Mouse (Mus musculus) ES-Bruce4 (cell line): ENCODE measurements at regions not wholly inside any gene's neighbourhood (a gene's known extent, or its start where the extent isn't known, plus 50 kb on each side); places are given as distances from the start of the nearest gene placed in this dataset.

Source experiments
- H3K27ac ChIP-seq: 2 replicates; pipeline ENCODE4 v1.5.1; 2012; ENCODE audit warnings: low read length, inconsistent platforms; ENCODE audit not compliant: insufficient read depth
- H3K27me3 ChIP-seq: 2 replicates; pipeline ENCODE4 v1.6.1; 2012; ENCODE audit warnings: mild to moderate bottlenecking, low read length, inconsistent platforms; ENCODE audit not compliant: control insufficient read depth, poor library complexity, insufficient read depth, severe bottlenecking
- H3K36me3 ChIP-seq: 2 replicates; pipeline ENCODE4 v1.6.1; 2012; ENCODE audit warnings: inconsistent platforms, mild to moderate bottlenecking, low read length, moderate library complexity; ENCODE audit not compliant: control insufficient read depth, poor library complexity, insufficient read depth, severe bottlenecking
- H3K4me1 ChIP-seq: one replicate; pipeline ENCODE4 v1.8.1; 2011; ENCODE audit warnings: low read length; ENCODE audit not compliant: control insufficient read depth, insufficient read depth
- H3K4me3 ChIP-seq: 2 replicates; pipeline ENCODE4 v1.5.1; 2011; ENCODE audit warnings: low read depth, mild to moderate bottlenecking, low read length
- H3K9ac ChIP-seq: 2 replicates; pipeline ENCODE4 v1.6.1; 2012; ENCODE audit warnings: low read depth, mild to moderate bottlenecking, inconsistent platforms; ENCODE audit not compliant: poor library complexity, severe bottlenecking
- H3K9me3 ChIP-seq: replicated peaks from 2 replicates; pipeline ENCODE4 v1.6.1; 2012; ENCODE audit warnings: mild to moderate bottlenecking, low read length, inconsistent platforms; ENCODE audit not compliant: control insufficient read depth, poor library complexity, insufficient read depth, severe bottlenecking
- CTCF ChIP-seq: IDR thresholded peaks from one replicate; pipeline ENCODE4 v1.8.1; 2011; ENCODE audit warnings: low read depth, low read length
- EP300 ChIP-seq: IDR thresholded peaks from 2 replicates; pipeline ENCODE4 v1.6.1; 2011; ENCODE audit warnings: low read depth, low read length; ENCODE audit not compliant: insufficient read depth
- POLR2A ChIP-seq: IDR thresholded peaks from one replicate; pipeline ENCODE4 v1.8.1; 2011; ENCODE audit warnings: low read length; ENCODE audit not compliant: insufficient read depth

- TF ChIP-seq POLR2A = no peak
- TF ChIP-seq CTCF = no peak
- no peak for TF ChIP-seq EP300
- no peaks in the 10 kb centered on the region for H3K4me1 ChIP-seq
Observed at GRCm38 (mm10) chr9:47307752-47308500, 222.0 kb upstream of the Cadm1 start.

GRCm38 (mm10) chr9:47313433-47313832 lies 216.5 kb upstream of the Cadm1 start:
- H3K9me3 ChIP-seq = no peaks in the 10 kb centered on the region
- no peak overlapping the region for H3K27ac ChIP-seq
- H3K4me1 ChIP-seq = no peaks in the 10 kb centered on the region
- TF ChIP-seq EP300 (no peak), CTCF (no peak), POLR2A (no peak)
- H3K9ac ChIP-seq = no peak overlapping the region
- no peak overlapping the region for H3K4me3 ChIP-seq
- no peaks in the 10 kb centered on the region for H3K36me3 ChIP-seq
- no peaks in the 10 kb centered on the region for H3K27me3 ChIP-seq

More at GRCm38 (mm10) chr9:47307752-47308500, 222.0 kb upstream of the Cadm1 start:
- H3K27ac ChIP-seq = no peak overlapping the region
- no peak overlapping the region for H3K9ac ChIP-seq
- no peaks in the 10 kb centered on the region for H3K27me3 ChIP-seq
- H3K4me3 ChIP-seq = no peak overlapping the region
- H3K9me3 ChIP-seq = no peaks in the 10 kb centered on the region
- H3K36me3 ChIP-seq = no peaks in the 10 kb centered on the region

GRCm38 (mm10) chr9:47314236-47314635 lies 215.7 kb upstream of the Cadm1 start:
- no peak overlapping the region for H3K4me3 ChIP-seq
- no peaks in the 10 kb centered on the region for H3K4me1 ChIP-seq
- H3K27ac ChIP-seq = no peak overlapping the region
- TF ChIP-seq EP300 (no peak), POLR2A (no peak), CTCF (no peak)
- no peaks in the 10 kb centered on the region for H3K9me3 ChIP-seq
- no peaks in the 10 kb centered on the region for H3K27me3 ChIP-seq
- no peaks in the 10 kb centered on the region for H3K36me3 ChIP-seq
- no peak overlapping the region for H3K9ac ChIP-seq

DNA sequence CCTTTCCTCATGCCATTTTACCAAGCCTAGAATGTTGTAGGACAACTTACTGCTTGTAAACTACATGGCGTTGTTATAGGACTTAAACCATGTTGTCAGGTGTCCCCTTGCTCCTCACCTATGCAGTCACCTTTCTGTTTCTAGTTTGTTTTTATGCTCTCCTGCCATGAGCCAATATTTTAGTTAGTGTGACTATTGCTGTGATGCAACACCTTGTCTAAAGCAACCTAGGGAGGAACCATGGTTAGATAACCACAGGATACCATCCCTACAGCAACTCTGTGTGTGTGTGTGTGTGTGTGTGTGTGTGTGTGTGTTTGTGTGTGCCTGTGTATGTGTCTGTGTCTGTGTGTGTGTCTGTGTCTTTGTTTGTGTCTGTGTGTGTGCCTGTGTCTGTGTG lies 209.6 kb upstream of the Cadm1 start:
- Histone ChIP-seq H3K4me1 (no peaks in the 10 kb centered on the region), H3K9me3 (no peaks in the 10 kb centered on the region), H3K27ac (no peak overlapping the region), H3K27me3 (no peaks in the 10 kb centered on the region), H3K4me3 (no peak overlapping the region), H3K36me3 (no peaks in the 10 kb centered on the region), H3K9ac (no peak overlapping the region)
- TF ChIP-seq POLR2A (no peak), EP300 (no peak), CTCF (no peak)

DNA sequence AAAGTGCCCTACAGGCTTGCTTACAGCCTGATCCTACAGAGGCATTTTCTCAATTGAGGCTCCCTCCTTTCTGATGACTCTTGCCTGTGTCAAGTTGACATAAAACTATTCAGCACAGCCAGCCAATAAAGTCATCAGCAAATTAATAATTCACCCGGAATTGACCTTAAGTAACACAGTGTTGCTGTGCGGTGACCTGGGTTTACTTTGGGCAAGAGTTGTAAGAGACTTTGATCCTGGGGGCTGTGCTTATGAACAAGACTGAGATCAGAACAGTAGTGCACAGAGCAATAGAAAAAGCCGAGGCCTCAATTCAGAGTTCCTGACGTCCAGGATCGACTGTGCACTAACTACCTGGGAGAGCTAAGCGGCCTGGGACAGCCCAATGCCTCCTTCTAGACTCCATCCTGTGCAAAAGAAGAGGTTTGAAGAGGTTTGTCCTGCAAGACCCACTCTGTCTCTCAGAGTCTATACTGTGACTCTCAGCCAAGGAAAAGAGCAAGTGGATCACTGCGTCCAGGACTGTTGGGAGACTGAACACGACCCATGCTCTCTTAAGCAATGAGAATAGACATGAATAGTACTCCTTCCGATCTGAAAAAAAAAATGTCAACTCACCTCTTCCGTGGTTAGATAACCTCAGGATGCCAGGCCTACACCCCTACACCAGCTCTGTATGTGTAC lies 208.7 kb upstream of the Cadm1 start:
- Histone ChIP-seq H3K27ac (no peak overlapping the region), H3K36me3 (no peaks in the 10 kb centered on the region), H3K4me1 (no peaks in the 10 kb centered on the region)

GRCm38 (mm10) chr9:47322293-47322692 lies 207.7 kb upstream of the Cadm1 start:
- H3K27me3 ChIP-seq = no peaks in the 10 kb centered on the region
- H3K4me1 ChIP-seq = no peaks in the 10 kb centered on the region

More for the DNA sequence above, 208.7 kb upstream of the Cadm1 start:
- no peaks in the 10 kb centered on the region for H3K27me3 ChIP-seq
- no peaks in the 10 kb centered on the region for H3K9me3 ChIP-seq
- H3K4me3 ChIP-seq = no peak overlapping the region
- no peak overlapping the region for H3K9ac ChIP-seq
- TF ChIP-seq EP300 (no peak), POLR2A (no peak), CTCF (no peak)

More at GRCm38 (mm10) chr9:47322293-47322692, 207.7 kb upstream of the Cadm1 start:
- Histone ChIP-seq H3K9me3 (no peaks in the 10 kb centered on the region), H3K9ac (no peak overlapping the region), H3K27ac (no peak overlapping the region), H3K4me3 (no peak overlapping the region), H3K36me3 (no peaks in the 10 kb centered on the region)
- TF ChIP-seq POLR2A = no peak
- TF ChIP-seq EP300 = no peak
- no peak for TF ChIP-seq CTCF
